Mouse (Mus musculus) heart, postnatal 0 days (tissue): Measurements from ENCODE around the gene Tmppe. TPM values are rescaled to one million over a fixed set of nuclear protein-coding genes. Genes with fewer than 3 reads are reported as not detected.
"Not testable (repeated sequence)": the region's sequence is repeated elsewhere in the genome, so short reads cannot be mapped to it uniquely, and the experiment has no call there.

ENCODE experiments used
- ATAC-seq: fragments of 200-750 bp; cut with Nextera tagmentation; 2 replicates; pipeline ENCODE4 v1.8.0; 2017; ENCODE audit warnings: low read depth, moderate number of reproducible peaks, moderate library complexity; ENCODE audit not compliant: insufficient read depth
- DNase-seq: peaks from one replicate; pipeline ENCODE4 v3.0.0-alpha.2; 2016; ENCODE audit warnings: low spot score
- H3K27ac ChIP-seq: fragments of 300-500 bp; sonication (generic); 2 replicates; pipeline ENCODE4 v1.5.1; 2014; ENCODE audit warnings: low read depth, mild to moderate bottlenecking
- H3K27me3 ChIP-seq: fragments of 300-500 bp; sonication (generic); 2 replicates; pipeline ENCODE4 v1.6.1; 2014; ENCODE audit warnings: low read length, mixed read lengths; ENCODE audit not compliant: control insufficient read depth, insufficient read depth
- H3K36me3 ChIP-seq: fragments of 300-500 bp; sonication (generic); replicated peaks from 2 replicates; pipeline ENCODE4 v1.6.1; 2014; ENCODE audit warnings: low read length, mixed read lengths; ENCODE audit not compliant: control insufficient read depth, insufficient read depth
- H3K4me1 ChIP-seq: fragments of 300-500 bp; sonication (generic); 2 replicates; pipeline ENCODE4 v1.6.1; 2014; ENCODE audit warnings: antibody characterized with exemption; ENCODE audit not compliant: control insufficient read depth, insufficient read depth
- H3K4me2 ChIP-seq: fragments of 300-500 bp; sonication (generic); 2 replicates; pipeline ENCODE4 v1.6.1; 2014; ENCODE audit warnings: low read depth, mild to moderate bottlenecking, low read length, moderate library complexity
- H3K4me3 ChIP-seq: fragments of 300-500 bp; sonication (generic); 2 replicates; pipeline ENCODE4 v1.5.1; 2014; ENCODE audit warnings: low read depth, low read length
- H3K9ac ChIP-seq: fragments of 300-500 bp; sonication (generic); replicated peaks from 2 replicates; pipeline ENCODE4 v1.6.1; 2014; ENCODE audit warnings: low read depth, low read length, mixed read lengths
- H3K9me3 ChIP-seq: fragments of 300-500 bp; sonication (generic); replicated peaks from 2 replicates; pipeline ENCODE4 v1.6.1; 2016; ENCODE audit warnings: low read length; ENCODE audit not compliant: control insufficient read depth
- CTCF ChIP-seq: IDR thresholded peaks from 2 replicates; pipeline ENCODE4 v1.5.1; 2016; ENCODE audit warnings: antibody characterized with exemption, control low read depth, low read depth
- EP300 ChIP-seq: IDR thresholded peaks from 2 replicates; pipeline ENCODE4 v1.6.1; 2016; ENCODE audit warnings: antibody characterized with exemption, low read depth
- WGBS: fragments of 180-500 bp; shearing (Covaris S2); extraction: QIAGEN DNeasy Blood & Tissue Kit; methylation state at CpG from one replicate; pipeline ENCODE4 v1.1.7; 2014; 5-methylcytosine and 5-hydroxymethylcytosine counted together
- polyA plus RNA-seq: library from polyadenylated mRNA; unstranded; fragments of >200 nt; fragmentation: Nextera tagmentation; extraction: Ambion mirVana; gene quantifications from 2 replicates; pipeline ENCODE4 v1.2.1, GENCODE M21; 2015
- total RNA-seq: library from RNA; depleted of rRNA; stranded (reverse); fragments of >200 nt; gene quantifications from 2 replicates; pipeline ENCODE4 v1.2.3, GENCODE M21; 2014; ENCODE audit warnings: low replicate concordance; rRNA removed

Tmppe gene
- total RNA-seq, result 5.4 and 10.0 TPM in 2 replicates
- 3.9 and 4.5 TPM in 2 replicates for polyA plus RNA-seq

DNA sequence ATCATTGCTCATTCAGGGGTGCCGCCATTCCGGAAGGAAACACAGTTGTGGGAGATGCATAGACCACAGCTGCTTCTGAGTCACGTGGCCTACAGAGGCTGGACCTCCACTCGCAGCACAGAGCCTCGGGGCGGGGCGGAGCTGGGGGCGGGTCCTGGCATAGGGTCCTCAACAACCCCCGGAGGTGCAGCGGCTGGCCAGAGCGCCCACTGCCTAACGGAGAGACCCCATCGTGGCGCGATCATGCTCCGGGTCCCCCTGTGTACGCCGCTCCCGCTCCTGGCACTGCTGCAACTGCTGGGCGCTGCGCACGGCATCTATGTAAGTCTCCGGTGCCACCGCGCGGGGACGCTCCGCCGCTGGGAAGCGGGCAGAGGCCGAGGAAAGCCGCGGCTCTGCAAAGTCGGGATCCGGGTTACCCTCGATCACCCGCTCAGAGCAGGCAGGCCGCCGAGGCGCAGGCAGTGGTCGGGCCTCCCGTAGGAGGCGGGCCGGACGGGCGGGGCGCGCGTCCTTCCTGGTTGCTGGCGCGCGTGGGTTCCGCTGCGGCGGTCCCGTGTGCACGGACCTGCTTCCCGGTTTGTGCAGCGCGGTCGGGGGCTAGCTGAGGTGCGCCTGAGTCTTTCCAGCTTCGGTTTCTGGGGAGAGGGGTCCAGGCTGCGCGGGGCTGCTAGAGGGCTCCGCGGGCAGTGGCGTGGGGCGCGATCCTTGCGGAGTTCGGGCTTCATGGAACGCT, at the start of gene Tmppe, which contains the start of gene Glb1:
Gene Tmppe, plus strand, starts transcription at position 157 of the 736 bp plus-strand sequence.
Gene Glb1, plus strand, starts transcription at position 128 of the 736 bp plus-strand sequence.
- WGBS, result under 1% methylated on average over 73 of the region's 73 CpGs
- DNase-seq, result peak; percentile 88
- Histone ChIP-seq H3K4me3 (peak within 1 kb of the TSS; percentile 80), H3K4me2 (peak within 1 kb of the TSS; percentile 69), H3K4me1 (peaks cover 5% of the 10 kb centered on the region; the same call in 1 of the 2 replicates), H3K9ac (peak within 1 kb of the TSS; percentile 78), H3K9me3 (no peaks in the 10 kb centered on the region), H3K36me3 (peaks cover 17% of the 10 kb centered on the region), H3K27ac (peak within 1 kb of the TSS; percentile 91), H3K27me3 (no peaks in the 10 kb centered on the region)
- TF ChIP-seq CTCF (peak; percentile 37), EP300 (0 out of 2 replicates have a peak, but pooled peaks have one; percentile 37)
- peak; percentile 97 for ATAC-seq

DNA sequence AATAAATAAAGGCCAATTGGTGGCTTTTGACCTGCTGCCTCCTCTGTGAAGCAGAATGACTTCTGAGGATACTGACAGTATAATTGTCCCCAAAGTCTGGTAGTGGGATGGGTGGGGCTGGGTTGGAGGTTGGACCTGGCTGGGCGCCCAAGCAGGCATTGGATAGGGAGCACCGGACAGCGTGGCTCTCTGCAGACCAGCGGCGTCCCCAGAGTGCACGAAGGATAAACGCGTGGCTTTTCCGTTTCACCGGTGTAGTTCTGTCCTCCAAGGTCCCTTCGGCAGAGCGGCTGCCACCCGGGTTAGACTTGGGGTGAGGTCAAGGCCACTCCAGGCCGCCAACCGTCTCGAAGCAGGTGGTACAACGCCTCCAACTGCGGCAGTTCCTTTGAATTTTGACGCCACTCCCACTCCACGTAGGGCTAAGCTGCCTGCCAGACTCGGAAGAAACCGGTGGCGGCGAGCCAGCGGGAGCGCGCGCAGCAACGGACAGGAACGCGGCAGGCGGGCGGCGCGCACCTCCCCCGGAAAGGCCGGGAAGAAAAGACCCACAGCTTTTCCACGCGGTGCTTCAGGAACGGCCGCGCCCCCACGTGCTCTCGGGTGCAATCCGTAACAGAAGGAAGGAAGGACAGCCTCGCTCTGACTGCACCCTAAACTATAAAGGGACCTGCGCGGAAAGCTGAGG, 33.0 kb upstream of the Tmppe start:
- WGBS, result under 1% methylated on average over 47 of the region's 48 CpGs
- Histone ChIP-seq H3K9me3 (no peaks in the 10 kb centered on the region), H3K27me3 (no peaks in the 10 kb centered on the region), H3K9ac (peak overlapping the region; percentile 35; the same call in 1 of the 2 replicates), H3K4me3 (peak overlapping the region; percentile 47), H3K4me1 (0 out of 2 replicates have a peak, but pooled peaks cover 3% of the 10 kb centered on the region), H3K27ac (peak overlapping the region; percentile 43; the same call in 1 of the 2 replicates), H3K36me3 (no peaks in the 10 kb centered on the region), H3K4me2 (peak overlapping the region; percentile 72)
- TF ChIP-seq CTCF (no peak), EP300 (no peak)
- ATAC-seq (peak; percentile 88), DNase-seq (peak; percentile 84)

DNA sequence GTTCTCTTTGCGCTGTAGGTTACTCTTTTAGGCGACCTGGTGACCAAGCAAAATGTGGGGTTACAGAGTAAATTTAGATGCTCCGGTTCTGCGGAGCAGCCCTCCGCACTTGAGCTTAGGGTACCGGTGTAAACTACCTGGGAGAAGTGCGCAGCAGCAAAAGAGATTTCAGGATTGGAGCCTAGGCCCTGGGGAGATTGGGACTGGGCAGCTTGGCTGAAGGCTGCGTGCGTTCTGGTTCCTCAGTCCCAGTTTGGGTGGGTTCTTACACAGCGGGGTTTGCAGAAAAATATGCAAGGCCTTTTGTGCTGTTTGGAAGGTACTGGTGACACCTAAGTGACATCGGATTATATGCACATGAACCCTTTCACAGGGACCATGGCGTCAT, 32.4 kb upstream of the Tmppe start:
- H3K36me3 ChIP-seq, result no peaks in the 10 kb centered on the region
- DNase-seq (no peak), ATAC-seq (peak; percentile 5; the same call in 1 of the 2 replicates)
- H3K9me3 ChIP-seq, result no peaks in the 10 kb centered on the region
- 0 out of 2 replicates have a peak, but pooled peaks cover 3% of the 10 kb centered on the region for H3K4me1 ChIP-seq
- H3K27me3 ChIP-seq, result no peaks in the 10 kb centered on the region
- peak overlapping the region; percentile 72 for H3K4me2 ChIP-seq
- no peak for TF ChIP-seq EP300
- TF ChIP-seq CTCF, result no peak
- H3K4me3 ChIP-seq, result peak overlapping the region; percentile 47
- H3K9ac ChIP-seq, result peak overlapping the region; percentile 35; the same call in 1 of the 2 replicates
- peak overlapping the region; percentile 43; the same call in 1 of the 2 replicates for H3K27ac ChIP-seq
- 12% methylated on average over 12 of the region's 12 CpGs for WGBS

DNA sequence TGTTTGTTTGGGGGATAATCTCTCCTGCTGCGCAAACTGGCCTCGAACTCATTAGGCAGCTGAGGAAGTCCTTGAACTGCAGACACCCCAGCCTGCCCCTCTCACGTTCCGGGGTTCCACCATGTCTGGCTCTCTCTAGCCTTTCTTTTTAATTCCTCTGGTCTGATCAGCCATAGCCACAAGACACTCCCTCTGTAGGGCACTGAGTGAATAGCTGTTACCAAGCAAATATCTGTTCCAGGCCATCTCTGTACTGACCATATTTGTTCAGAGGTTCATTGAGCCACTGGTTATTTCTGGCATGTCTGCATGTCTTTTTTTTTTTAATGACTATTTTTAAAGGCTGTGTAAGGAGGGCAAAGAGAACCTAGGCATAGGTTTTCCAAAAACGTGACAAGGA, 31.5 kb upstream of the Tmppe start:
- DNase-seq, result peak; percentile 31
- peak; percentile 59 for ATAC-seq
- H3K27me3 ChIP-seq, H3K4me1 ChIP-seq, H3K9ac ChIP-seq, H3K36me3 ChIP-seq, H3K9me3 ChIP-seq, H3K27ac ChIP-seq, H3K4me3 ChIP-seq: not testable (repeated sequence)
- peak; percentile 37 for TF ChIP-seq CTCF
- 52% methylated on average over 5 of the region's 5 CpGs for WGBS
- H3K4me2 ChIP-seq, result peak overlapping the region; percentile 72; the same call in 1 of the 2 replicates

DNA sequence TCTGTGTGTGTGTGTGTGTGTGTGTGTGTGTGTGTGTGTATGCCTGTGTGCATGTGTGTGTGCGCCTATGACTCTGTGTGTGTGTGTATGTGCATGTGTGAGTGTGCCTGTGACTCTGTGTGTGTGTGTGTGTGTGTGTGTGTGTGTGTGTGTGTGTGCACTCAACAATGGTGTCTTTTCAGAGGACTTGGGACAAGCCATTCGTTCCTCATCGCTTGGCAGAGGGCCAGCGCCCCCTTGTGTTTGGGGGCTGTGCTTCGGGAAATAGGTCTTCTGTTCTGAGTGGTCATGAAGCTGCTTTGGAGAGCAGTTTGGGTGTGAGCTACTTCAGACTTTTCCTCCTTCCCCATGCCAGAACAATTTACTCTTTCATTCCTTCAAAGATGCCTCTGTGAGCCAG, 29.2 kb upstream of the Tmppe start:
- not testable (repeated sequence) for H3K9ac ChIP-seq, H3K9me3 ChIP-seq, H3K4me1 ChIP-seq, DNase-seq, H3K27me3 ChIP-seq, H3K4me2 ChIP-seq, H3K27ac ChIP-seq, ATAC-seq, H3K4me3 ChIP-seq, H3K36me3 ChIP-seq
- WGBS, result 29% methylated on average over 5 of the region's 5 CpGs
